Mouse (Mus musculus): ENCODE results near the gene Myog.

- no peak for TF ChIP-seq CTCF (IDR thresholded peaks at IDR 0.05; ENCODE audit: control insufficient read depth, insufficient read depth, insufficient read length)
- TF ChIP-seq USF1 (IDR thresholded peaks at IDR 0.05; ENCODE audit: low read depth), result no peak
- TF ChIP-seq MAX (IDR thresholded peaks at IDR 0.05), result no peak
- TF ChIP-seq CEBPB (IDR thresholded peaks at IDR 0.05; ENCODE audit: low read depth), result no peak
Observed at GRCm38 (mm10) chr1:134292073-134292472, 2.3 kb downstream of the Myog start.
